Mouse (Mus musculus) lung, postnatal 10 days (tissue): ENCODE data around the gene Zscan25.
"Not testable (repeated sequence)": the region's sequence is repeated elsewhere in the genome, so short reads cannot be mapped to it uniquely, and the experiment has no call there.

Experiments
- DNase-seq: peaks from one replicate; pipeline ENCODE4 v3.0.0; 2021

The Zscan25 gene

GRCm38 (mm10) chr5:145280371-145281143 is at the start of gene Zscan25:
TSS of gene Zscan25 (plus strand) at chr5:145280500.
- peak; percentile 93 for DNase-seq

DNA sequence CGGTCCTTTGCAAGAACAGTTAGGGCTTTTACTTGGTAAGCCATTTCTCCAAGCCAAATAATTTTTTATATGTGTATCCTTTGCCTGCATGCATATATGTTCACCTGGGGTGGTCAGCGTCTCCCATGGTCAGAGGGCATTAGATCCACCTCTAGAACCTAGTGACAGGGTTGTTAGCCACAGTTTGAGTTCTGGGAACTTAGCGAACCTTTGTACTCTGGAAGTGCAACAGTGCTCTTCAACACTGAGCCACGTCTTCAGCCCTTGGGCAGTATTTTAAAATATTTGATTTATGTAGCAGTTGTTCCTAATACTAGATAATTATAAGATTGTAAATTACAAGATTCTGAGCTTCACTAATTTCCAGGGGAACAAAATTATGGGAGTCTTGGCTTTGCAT is 49.7 kb upstream of the Zscan25 start:
- no peak for DNase-seq

DNA sequence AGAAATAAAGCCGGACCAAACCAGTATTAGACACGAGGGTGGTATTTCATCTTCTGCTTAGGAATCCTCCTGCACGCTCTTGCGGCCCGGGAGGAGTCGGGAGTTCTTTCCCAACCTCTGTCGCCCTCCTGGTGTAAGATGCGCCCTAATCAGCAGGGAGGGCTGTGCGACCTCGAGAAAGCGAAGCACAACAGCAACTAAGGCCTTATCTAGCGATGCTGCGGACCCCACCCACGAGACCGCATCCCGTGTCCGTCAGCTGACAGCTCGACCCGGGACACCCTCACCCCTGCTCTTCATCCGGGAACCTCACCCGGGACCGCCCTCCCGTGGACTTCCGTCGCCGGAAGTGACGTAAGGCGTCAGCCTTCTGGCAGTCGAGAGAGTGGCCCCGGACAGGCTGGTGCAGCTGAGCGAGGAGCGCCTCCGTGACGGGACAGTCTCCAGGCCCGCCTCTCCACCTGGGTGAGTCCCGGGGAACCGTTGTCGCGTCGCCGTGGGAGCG is 48.9 kb upstream of the Zscan25 start, which contains the start of gene Zfp655:
Gene Zfp655, plus strand, starts transcription at position 349 of the 505 bp plus-strand sequence.
- peak; percentile 99 for DNase-seq

- no peak for DNase-seq
Measured at GRCm38 (mm10) chr5:145231893-145232411, 48.3 kb upstream of the Zscan25 start.

DNA sequence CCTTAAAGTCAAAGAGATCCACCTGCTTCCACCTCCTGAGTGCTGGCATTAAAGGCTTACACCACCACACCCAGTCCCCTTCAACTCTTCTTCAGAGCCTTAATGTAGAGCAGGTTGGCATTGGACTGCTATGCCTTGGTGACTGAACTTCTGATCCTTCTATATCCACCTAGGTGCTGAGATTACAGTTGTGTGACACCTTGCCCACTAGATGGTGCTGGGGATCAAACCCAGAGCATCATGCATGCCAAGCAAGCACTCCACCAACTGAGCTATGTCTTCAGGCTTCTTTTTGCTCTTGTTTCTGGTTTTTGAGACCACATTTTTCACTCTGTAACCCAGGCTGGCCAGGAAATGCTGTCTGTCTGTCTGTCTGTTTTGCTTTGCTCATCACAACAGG is 45.7 kb upstream of the Zscan25 start:
- DNase-seq: peak; percentile 38

GRCm38 (mm10) chr5:145249520-145249919 is 30.8 kb upstream of the Zscan25 start:
- no peak for DNase-seq

GRCm38 (mm10) chr5:145273568-145273967 is 6.7 kb upstream of the Zscan25 start:
- not testable (repeated sequence) for DNase-seq

DNA sequence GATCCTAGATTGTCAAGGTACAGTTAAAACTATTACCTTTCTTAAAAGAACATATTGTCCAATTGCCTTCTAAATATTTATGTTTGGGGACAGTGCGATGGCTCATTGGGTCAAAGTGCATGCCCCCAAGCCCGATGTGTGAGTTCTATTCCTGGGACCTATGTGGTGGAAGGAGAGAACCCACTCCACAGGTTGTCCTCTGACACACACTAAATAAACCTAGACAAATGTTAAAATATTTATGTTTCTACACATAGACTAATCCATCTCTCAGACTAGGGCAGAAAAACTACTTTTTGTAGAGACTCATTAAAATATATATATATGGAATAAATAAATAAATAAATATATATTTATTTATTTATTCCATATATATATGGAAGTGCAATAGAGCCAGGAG is 352 bp upstream of the Zscan25 start:
- DNase-seq: no peak

- DNase-seq: no peak
Measured at GRCm38 (mm10) chr5:145288382-145288781, 8.1 kb downstream of the Zscan25 start.

DNA sequence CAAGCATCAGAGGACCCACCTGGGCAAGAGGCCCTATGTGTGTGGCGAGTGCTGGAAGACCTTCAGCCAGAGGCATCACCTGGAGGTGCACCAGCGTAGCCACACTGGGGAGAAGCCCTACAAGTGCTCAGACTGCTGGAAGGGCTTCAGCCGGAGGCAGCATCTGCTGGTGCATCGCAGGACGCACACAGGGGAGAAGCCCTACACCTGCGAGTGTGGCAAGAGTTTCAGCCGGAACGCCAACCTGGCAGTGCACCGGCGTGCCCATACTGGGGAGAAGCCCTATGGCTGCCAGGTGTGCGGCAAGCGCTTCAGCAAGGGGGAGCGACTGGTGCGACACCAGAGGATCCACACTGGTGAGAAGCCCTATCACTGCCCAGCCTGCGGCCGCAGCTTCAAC is 10.4 kb downstream of the Zscan25 start:
- no peak for DNase-seq

GRCm38 (mm10) chr5:145292398-145292797 is 12.1 kb downstream of the Zscan25 start:
- no peak for DNase-seq

DNA sequence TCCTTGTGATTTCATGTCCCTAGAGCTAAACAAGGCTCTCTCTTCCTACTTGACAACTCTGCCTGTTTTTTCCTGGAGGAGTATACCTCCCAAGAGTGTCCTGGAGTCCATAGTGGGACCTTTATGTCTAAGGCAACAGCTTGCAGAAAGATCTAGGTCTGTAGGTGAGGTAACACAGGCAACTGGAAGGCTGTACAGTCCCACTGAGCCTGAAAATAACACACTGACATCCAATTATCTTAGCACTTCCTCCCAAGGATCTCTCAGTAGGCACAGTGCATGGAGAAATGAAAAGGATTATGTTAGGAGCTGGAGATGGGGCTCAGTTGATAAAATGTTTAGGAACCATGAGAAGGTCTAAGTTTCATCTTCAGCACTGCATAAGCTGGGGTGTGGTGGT is 20.2 kb downstream of the Zscan25 start:
- DNase-seq: no peak

GRCm38 (mm10) chr5:145301796-145302195 is 21.5 kb downstream of the Zscan25 start:
- DNase-seq: not testable (repeated sequence)

GRCm38 (mm10) chr5:145302424-145302823 is 22.1 kb downstream of the Zscan25 start:
- no peak for DNase-seq

- DNase-seq: not testable (repeated sequence)
Measured at GRCm38 (mm10) chr5:145306953-145307352, 26.7 kb downstream of the Zscan25 start.

- DNase-seq: not testable (repeated sequence)
Measured at GRCm38 (mm10) chr5:145307811-145308210, 27.5 kb downstream of the Zscan25 start.

GRCm38 (mm10) chr5:145313845-145314244 is 33.5 kb downstream of the Zscan25 start:
- DNase-seq: no peak

- DNase-seq: no peak
Measured at GRCm38 (mm10) chr5:145317141-145317540, 36.8 kb downstream of the Zscan25 start.

GRCm38 (mm10) chr5:145338756-145339155 is 58.5 kb downstream of the Zscan25 start:
- not testable (repeated sequence) for DNase-seq
